Mouse (Mus musculus) stomach, postnatal 0 days (tissue): Measurements from ENCODE around the gene Gm28047.

ENCODE experiments used
- CTCF ChIP-seq: IDR thresholded peaks from 2 replicates; pipeline ENCODE4 v1.5.1; 2016; ENCODE audit warnings: antibody characterized with exemption, low read depth, mild to moderate bottlenecking, moderate library complexity
- EP300 ChIP-seq: optimal IDR thresholded peaks from 2 replicates; pipeline ENCODE3; 2016; ENCODE audit warnings: antibody characterized with exemption

GRCm38 (mm10) chr15:102555581-102555980 lies 69.3 kb downstream of the Gm28047 start:
- TF ChIP-seq EP300: no peak
- no peak for TF ChIP-seq CTCF
